Mouse (Mus musculus) heart, adult 2 months (tissue): ENCODE measurements at regions not wholly inside any gene's neighbourhood (a gene's known extent, or its start where the extent isn't known, plus 50 kb on each side); places are given as distances from the start of the nearest gene placed in this dataset.

Experiments
- CTCF ChIP-seq: fragments of 200-600 bp; IDR thresholded peaks from 2 replicates; pipeline ENCODE4 v1.8.1; 2022; ENCODE audit warnings: antibody characterized with exemption, mild to moderate bottlenecking, moderate library complexity
- EP300 ChIP-seq: fragments of 200-500 bp; IDR thresholded peaks from 2 replicates; pipeline ENCODE4 v1.6.1; 2011; ENCODE audit warnings: low read depth, low read length, control low read depth; ENCODE audit not compliant: insufficient read depth
- POLR2A ChIP-seq: fragments of 200-500 bp; IDR thresholded peaks from 2 replicates; pipeline ENCODE4 v1.6.1; 2011; ENCODE audit warnings: mild to moderate bottlenecking, low read depth, low read length, control low read depth; ENCODE audit not compliant: insufficient read depth

- TF ChIP-seq CTCF: no peak
- TF ChIP-seq POLR2A: no peak
- TF ChIP-seq EP300: no peak
These were observed 161.4 kb upstream of the Tnp1 start for GRCm38 (mm10) chr1:73177076-73177475.
